15 mouse cellular contexts compared by ENCODE assay signal in the genomic region with DNA sequence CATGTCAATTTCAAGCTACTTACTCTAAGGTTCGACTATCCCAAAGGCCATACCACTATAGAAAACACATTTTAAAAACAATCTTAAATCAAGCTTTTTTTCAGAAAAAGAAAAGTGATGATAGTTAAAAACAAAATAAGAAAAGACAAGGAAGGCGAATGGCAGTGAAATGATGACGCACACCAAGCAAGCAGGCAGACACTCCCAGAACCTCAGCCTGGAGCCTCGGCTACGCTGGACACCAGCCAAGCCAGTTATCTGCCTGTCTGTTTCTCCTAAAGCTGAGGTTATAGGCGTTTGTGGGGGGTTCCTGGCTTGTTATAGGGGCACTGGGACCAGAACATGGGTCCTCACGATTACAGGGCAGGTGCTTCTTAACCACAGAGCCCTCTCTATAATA.
DNase-seq lines count a peak whose midpoint lies in the region; ATAC-seq and TF ChIP-seq lines count a peak whose summit lies in the region.
"Had no signal": no experiment of that assay in that cellular context is flagged by ENCODE, and none has a peak within 500 bp of the region (broad histone marks: within the 10 kb centered on the region; RNA-seq: fewer than 3 reads in every experiment).

No protein-coding gene starts in this region.

- 58% methylated on average over 7 of the region's 7 CpGs for WGBS in heart, embryonic 12.5 days
- WGBS in intestine, postnatal 0 days, result 70% methylated on average over 7 of the region's 7 CpGs

- peaks cover 4% of the 10 kb centered on the region; the same call in 1 of the 2 replicates for H3K4me1 ChIP-seq in heart, embryonic 12.5 days (replicated peaks)
- H3K4me1 ChIP-seq in intestine, postnatal 0 days (replicated peaks; ENCODE audit: control insufficient read depth, insufficient read depth, low read length), result no peaks in the 10 kb centered on the region
- H3K4me1 ChIP-seq: hindbrain, embryonic 13.5 days; midbrain, embryonic 15.5 days; neural tube, embryonic 13.5 days had no signal

- H3K27me3 ChIP-seq in heart, embryonic 12.5 days (replicated peaks), result no peaks in the 10 kb centered on the region
- H3K27me3 ChIP-seq in intestine, postnatal 0 days (replicated peaks; ENCODE audit: control insufficient read depth, insufficient read depth, low read length), result no peaks in the 10 kb centered on the region
- H3K27me3 ChIP-seq: hindbrain, embryonic 13.5 days; midbrain, embryonic 15.5 days; neural tube, embryonic 13.5 days had no signal

- no peak overlapping the region for H3K4me2 ChIP-seq in heart, embryonic 12.5 days
- H3K4me2 ChIP-seq in intestine, postnatal 0 days (replicated peaks; ENCODE audit: low read depth), result no peak overlapping the region
- H3K4me2 ChIP-seq: hindbrain, embryonic 13.5 days; midbrain, embryonic 15.5 days; neural tube, embryonic 13.5 days had no signal

- TF ChIP-seq CTCF in intestine, postnatal 0 days (IDR thresholded peaks at IDR 0.05; ENCODE audit: low read depth), result no peak

- H3K27ac ChIP-seq in heart, embryonic 12.5 days (ENCODE audit: poor library complexity, severe bottlenecking), result no peak overlapping the region
- no peak overlapping the region for H3K27ac ChIP-seq in intestine, postnatal 0 days (ENCODE audit: low read depth, low read length)
- H3K27ac ChIP-seq: hindbrain, embryonic 13.5 days; midbrain, embryonic 15.5 days; neural tube, embryonic 13.5 days had no signal

- ATAC-seq in heart, embryonic 12.5 days (ENCODE audit: insufficient number of reproducible peaks, low FRiP score), result no peak
- ATAC-seq in intestine, postnatal 0 days, result no peak
- ATAC-seq: midbrain, embryonic 15.5 days had no signal

- H3K4me3 ChIP-seq in heart, embryonic 12.5 days, result no peak overlapping the region
- no peak overlapping the region for H3K4me3 ChIP-seq in intestine, postnatal 0 days (ENCODE audit: low read depth, low read length)
- H3K4me3 ChIP-seq: erythroblast, embryonic 14.5 days; hindbrain, embryonic 13.5 days; midbrain, embryonic 15.5 days; neural tube, embryonic 13.5 days had no signal

- H3K9ac ChIP-seq in heart, embryonic 12.5 days, result no peak overlapping the region
- no peak overlapping the region for H3K9ac ChIP-seq in intestine, postnatal 0 days (ENCODE audit: low read depth, low read length)
- H3K9ac ChIP-seq: hindbrain, embryonic 13.5 days; midbrain, embryonic 15.5 days; neural tube, embryonic 13.5 days had no signal

- H3K36me3 ChIP-seq in heart, embryonic 12.5 days, result peaks cover 43% of the 10 kb centered on the region
- peaks cover 36% of the 10 kb centered on the region; the same call in 1 of the 2 replicates for H3K36me3 ChIP-seq in intestine, postnatal 0 days (ENCODE audit: control insufficient read depth, insufficient read depth)

- DNase-seq in heart, adult 18-20 months, result peak; percentile 25 to 33
- peak; percentile 21 to 27 for DNase-seq in urinary bladder, adult 18-20 months (ENCODE audit: low spot score in 2 of 2)
- DNase-seq in urinary bladder, postnatal 10 days (ENCODE audit: low spot score), result no peak
- DNase-seq in adrenal gland, postnatal 25 days, result peak; percentile 63
- no peak for DNase-seq in frontal cortex, adult 2 months (ENCODE audit: extremely low spot score in 1 of 2, low spot score in 1 of 2)
- DNase-seq: kidney, adult 18-20 months; kidney, postnatal 4 days; liver; thymus, adult 18-20 months had no signal

- no peaks in the 10 kb centered on the region for H3K9me3 ChIP-seq in heart, embryonic 12.5 days (replicated peaks)
- no peaks in the 10 kb centered on the region for H3K9me3 ChIP-seq in intestine, postnatal 0 days (ENCODE audit: control insufficient read depth)
- H3K9me3 ChIP-seq: hindbrain, embryonic 13.5 days; midbrain, embryonic 15.5 days; neural tube, embryonic 13.5 days had no signal

Comparison
In these comparisons a context has a peak if more than half of its experiments do, and no peak if none do; other contexts are left out.
1. DNase-seq: peak in heart, adult 18-20 months (2 of 2), urinary bladder, adult 18-20 months (2 of 2) and adrenal gland, postnatal 25 days (single experiment); none in urinary bladder, postnatal 10 days (single experiment) and frontal cortex, adult 2 months (0 of 2).